Mouse (Mus musculus): Measurements from ENCODE around the gene Cyp4a12a. TPM values are rescaled to one million over a fixed set of nuclear protein-coding genes. Genes with fewer than 3 reads are reported as not detected.
"Not testable (repeated sequence)": the region's sequence is repeated elsewhere in the genome, so short reads cannot be mapped to it uniquely, and the experiment has no call there.

Cyp4a12a gene
- polyA plus RNA-seq, 1 experiment from 2014 or later: not detected

- not testable (repeated sequence) for H3K4me3 ChIP-seq (ENCODE audit: low read depth, low read length); H3K36me3 ChIP-seq (ENCODE audit: control insufficient read depth, insufficient read depth, low read length); H3K27ac ChIP-seq (ENCODE audit: low read depth, low read length); H3K9ac ChIP-seq (ENCODE audit: low read depth, low read length); H3K27me3 ChIP-seq (replicated peaks; ENCODE audit: control insufficient read depth, insufficient read depth, low read length); H3K4me2 ChIP-seq; H3K9me3 ChIP-seq (ENCODE audit: control insufficient read depth, low read length); H3K4me1 ChIP-seq (replicated peaks; ENCODE audit: control insufficient read depth, insufficient read depth, low read length); DNase-seq (ENCODE audit: low spot score); ATAC-seq (replicated peaks; ENCODE audit: low FRiP score)
Observed at GRCm38 (mm10) chr4:115368067-115368466, 69.2 kb downstream of the Cyp4a12a start.

Other genes starting within 250 kb of the Cyp4a12a start
- 42.7 and 47.6 TPM in 2 replicates for gene Tal1, start 242.6 kb upstream of the Cyp4a12a start, polyA plus RNA-seq (2014; fragmentation: Nextera tagmentation; extraction: Ambion mirVana)
- gene Pdzk1ip1, start 210.3 kb upstream of the Cyp4a12a start, polyA plus RNA-seq (2014; fragmentation: Nextera tagmentation; extraction: Ambion mirVana): 24.2 and 25.8 TPM in 2 replicates
- 0.29 and 0.30 TPM in 2 replicates for gene Cyp4x1, start 164.8 kb upstream of the Cyp4a12a start, polyA plus RNA-seq (2014; fragmentation: Nextera tagmentation; extraction: Ambion mirVana)
- gene Cyp4a29, start 57.0 kb upstream of the Cyp4a12a start, polyA plus RNA-seq (2014; fragmentation: Nextera tagmentation; extraction: Ambion mirVana): not detected in 2 replicates
- gene Cyp4a12b, start 112.6 kb downstream of the Cyp4a12a start, polyA plus RNA-seq (2014; fragmentation: Nextera tagmentation; extraction: Ambion mirVana): not detected in 2 replicates
- gene Cyp4a30b, start 153.6 kb downstream of the Cyp4a12a start, polyA plus RNA-seq (2014; fragmentation: Nextera tagmentation; extraction: Ambion mirVana): not detected in 2 replicates
- gene Cyp4a14, start 197.1 kb downstream of the Cyp4a12a start, polyA plus RNA-seq (2014; fragmentation: Nextera tagmentation; extraction: Ambion mirVana): not detected in 2 replicates
- gene Cyp4a10, start 219.2 kb downstream of the Cyp4a12a start, polyA plus RNA-seq (2014; fragmentation: Nextera tagmentation; extraction: Ambion mirVana): not detected in 2 replicates